Comparison of ENCODE assay signal across 8 mouse cellular contexts in genomic region chrX:159256040-159256852, GRCm38 (mm10). TPM values are rescaled to one million over a fixed set of nuclear protein-coding genes. Genes with fewer than 3 reads are reported as not detected.
DNase-seq lines count a peak whose midpoint lies in the region; ATAC-seq and TF ChIP-seq lines count a peak whose summit lies in the region.

No protein-coding gene starts in this region.

- H3K36me3 ChIP-seq in CH12.LX (replicated peaks in 1 of 2; ENCODE audit: control insufficient read depth in 1 of 2, insufficient read depth in 1 of 2, low read length in 1 of 2): no peaks in the 10 kb centered on the region
- no peaks in the 10 kb centered on the region for H3K36me3 ChIP-seq in kidney, embryonic 16.5 days (ENCODE audit: insufficient read depth, low read length)
- H3K36me3 ChIP-seq in lung, postnatal 0 days (ENCODE audit: insufficient read depth, low read length): no peaks in the 10 kb centered on the region
- no peaks in the 10 kb centered on the region for H3K36me3 ChIP-seq in spleen, adult 2 months (ENCODE audit: control insufficient read depth, insufficient read depth, low read length)

- peaks cover 12% of the 10 kb centered on the region; the same call in 1 of the 2 replicates for H3K79me2 ChIP-seq in CH12.LX (replicated peaks; ENCODE audit: control insufficient read depth, extremely low read depth, insufficient read depth, poor library complexity, severe bottlenecking)

- no peak for ATAC-seq in CD4-positive, CD25-positive, alpha-beta regulatory T cell, adult 4 months
- ATAC-seq in kidney, embryonic 16.5 days (ENCODE audit: low FRiP score, low TSS enrichment): peak; percentile 28; the same call in 1 of the 2 replicates
- ATAC-seq in lung, postnatal 0 days: peak; percentile 20

- peak overlapping the region; percentile 67 to 95 (median 69) for H3K4me3 ChIP-seq in CH12.LX (replicated peaks in 1 of 3; ENCODE audit: low read depth in 2 of 3, low read length in 2 of 3, poor library complexity in 1 of 3)
- H3K4me3 ChIP-seq in kidney, embryonic 16.5 days (ENCODE audit: low read length): peak overlapping the region; percentile 74
- peak overlapping the region; percentile 62 for H3K4me3 ChIP-seq in lung, postnatal 0 days (ENCODE audit: low read depth, low read length)
- peak overlapping the region; percentile 86 for H3K4me3 ChIP-seq in spleen, adult 2 months (ENCODE audit: extremely low read depth, insufficient read depth, insufficient read length)

- dilution Hi-C loops in CH12.LX (cut with MboI; ENCODE audit: extremely low pct_ligation_motif_present, extremely low pct_unique_long_range_greater_than_20kb, low sequenced_read_pairs): no loop called here

- H3K4me1 ChIP-seq in CH12.LX (ENCODE audit: control insufficient read depth in 1 of 2, insufficient read depth in 2 of 2): peaks cover 2% of the 10 kb centered on the region in 2 experiments; a peak in 1 of 4 replicates
- H3K4me1 ChIP-seq in kidney, embryonic 16.5 days (ENCODE audit: insufficient read depth, low read length): no peaks in the 10 kb centered on the region
- H3K4me1 ChIP-seq in lung, postnatal 0 days (ENCODE audit: insufficient read depth, low read depth, low read length): no peaks in the 10 kb centered on the region
- H3K4me1 ChIP-seq in spleen, adult 2 months (ENCODE audit: control insufficient read depth, insufficient read depth, insufficient read length): no peaks in the 10 kb centered on the region

- H3K27ac ChIP-seq in CH12.LX (ENCODE audit: insufficient read depth, low read depth): peak overlapping the region; percentile 49; the same call in 1 of the 2 replicates
- peak overlapping the region; percentile 90 for H3K27ac ChIP-seq in kidney, embryonic 16.5 days (ENCODE audit: low read length)
- H3K27ac ChIP-seq in lung, postnatal 0 days (ENCODE audit: low read length): peak overlapping the region; percentile 87
- H3K27ac ChIP-seq in spleen, adult 2 months (ENCODE audit: insufficient read depth, low read length): peak overlapping the region; percentile 92

- TF ChIP-seq RAD21 in CH12.LX (IDR thresholded peaks at IDR 0.05; ENCODE audit: low read depth, low read length): no peak

- in situ Hi-C loops in CH12.LX (cut with MboI; ENCODE audit: low pct_ligation_motif_present, low pct_unique_long_range_greater_than_20kb, low sequenced_read_pairs): loop anchor here (25.0 kb wide), 1 partner anchor 194 kb away; no protein-coding TSS in a partner anchor

- H3K27me3 ChIP-seq in CH12.LX (replicated peaks): no peaks in the 10 kb centered on the region
- no peaks in the 10 kb centered on the region; the same call in 1 of the 2 replicates for H3K27me3 ChIP-seq in kidney, embryonic 16.5 days (ENCODE audit: insufficient read depth, low read length)
- H3K27me3 ChIP-seq in lung, postnatal 0 days (replicated peaks; ENCODE audit: insufficient read depth, low read length): no peaks in the 10 kb centered on the region
- H3K27me3 ChIP-seq in spleen, adult 2 months (ENCODE audit: control insufficient read depth, insufficient read depth, low read length): no peaks in the 10 kb centered on the region

- H3K4me2 ChIP-seq in CH12.LX (ENCODE audit: insufficient read depth, low read depth, poor library complexity, severe bottlenecking): peak overlapping the region; percentile 82
- H3K4me2 ChIP-seq in kidney, embryonic 16.5 days (replicated peaks; ENCODE audit: low read depth, low read length): peak overlapping the region; percentile 58
- H3K4me2 ChIP-seq in lung, postnatal 0 days (replicated peaks; ENCODE audit: low read depth, low read length): peak overlapping the region; percentile 62

- H3K9me3 ChIP-seq in CH12.LX (replicated peaks; ENCODE audit: low read length): no peaks in the 10 kb centered on the region
- H3K9me3 ChIP-seq in kidney, embryonic 16.5 days (ENCODE audit: low read length): no peaks in the 10 kb centered on the region
- H3K9me3 ChIP-seq in lung, postnatal 0 days (ENCODE audit: low read length): no peaks in the 10 kb centered on the region

- no peak for TF ChIP-seq POLR2A in CH12.LX (IDR thresholded peaks at IDR 0.05; ENCODE audit: low read depth, low read length)
- no peak for TF ChIP-seq POLR2A in spleen, adult 2 months (IDR thresholded peaks at IDR 0.05; ENCODE audit: low read depth, low read length)

- peak; percentile 9 for DNase-seq in CD4-positive, CD25-positive, alpha-beta regulatory T cell, adult 2 months (ENCODE audit: low read depth, low spot score)
- no peak for DNase-seq in CH12.LX (ENCODE audit: extremely low read depth)
- DNase-seq in cerebellum, postnatal 25 days: peak; percentile 30 to 41
- DNase-seq in heart, adult 8-10 months (ENCODE audit: low spot score): peak; percentile 3
- peak; percentile 5 for DNase-seq in lung, postnatal 0 days (ENCODE audit: low spot score)
- DNase-seq in spleen, adult 2 months (ENCODE audit: low read depth in 1 of 2, low spot score in 2 of 2): peak in 1 of 2 experiments; percentile 11

- TF ChIP-seq CTCF in CH12.LX (conservative IDR thresholded peaks at IDR 0.05 in 1 of 2, IDR thresholded peaks at IDR 0.05 in 1 of 2; ENCODE audit: low read depth in 2 of 2, low read length in 2 of 2): no peak
- no peak for TF ChIP-seq CTCF in lung, postnatal 0 days (IDR thresholded peaks at IDR 0.05)
- TF ChIP-seq CTCF in spleen, adult 2 months (IDR thresholded peaks at IDR 0.05; ENCODE audit: extremely low read depth, insufficient read depth, insufficient read length, insufficient replicate concordance): no peak

- 15% methylated on average over 44 of the region's 57 CpGs for whole genome bisulfite sequencing in kidney, embryonic 16.5 days
- 17% methylated on average over 29 of the region's 57 CpGs for WGBS in lung, postnatal 0 days
- 14% methylated on average over 38 of the region's 57 CpGs for WGBS in spleen, adult 2 months

- peak overlapping the region; percentile 90 for H3K9ac ChIP-seq in CH12.LX (ENCODE audit: insufficient read depth, low read depth)
- peak overlapping the region; percentile 79 for H3K9ac ChIP-seq in kidney, embryonic 16.5 days (replicated peaks; ENCODE audit: low read length)
- peak overlapping the region; percentile 50 for H3K9ac ChIP-seq in lung, postnatal 0 days (replicated peaks; ENCODE audit: low read depth)

- TF ChIP-seq EP300 in CH12.LX (IDR thresholded peaks at IDR 0.05; ENCODE audit: low read length): no peak
- TF ChIP-seq EP300 in lung, postnatal 0 days (IDR thresholded peaks at IDR 0.05): no peak

TF ChIP-seq in CH12.LX, 34 proteins besides CTCF, POLR2A, EP300 and RAD21:
- TF ChIP-seq MAZ (IDR thresholded peaks at IDR 0.05; ENCODE audit: low read depth, low read length) (no peak), SIN3A (IDR thresholded peaks at IDR 0.05; ENCODE audit: low read length) (peak; percentile 3; the same call in 1 of the 2 replicates)

RNA-seq across cellular contexts. Expression of gene Rps6ka3, which starts 46.1 kb away (rescaled TPM):
- 1 to 10 TPM; 6.0 to 10.0 TPM for polyA plus RNA-seq in CD4-positive, CD25-positive, alpha-beta regulatory T cell, adult 4 months (2017; shearing (Covaris generic))
- 5.9 and 6.9 TPM in 2 replicates for total RNA-seq in CH12.LX (2012; rRNA removed)
- total RNA-seq in CH12.LX (2014; rRNA removed): 16.7 and 20.9 TPM in 2 replicates
- 13.1 and 13.5 TPM in 2 replicates for polyA plus RNA-seq in CH12.LX (2012; ENCODE audit: insufficient read length, low read depth)
- total RNA-seq in heart, adult 8-10 months (2022): 10 to 100 TPM; 24.9 to 35.4 (median 30.7) TPM
- 6.6 and 8.4 TPM in 2 replicates for polyA plus RNA-seq in kidney, embryonic 16.5 days (2015; fragmentation: Nextera tagmentation; extraction: Ambion mirVana)
- polyA plus RNA-seq in lung, postnatal 0 days (2015; fragmentation: Nextera tagmentation; extraction: Ambion mirVana): 6.6 and 6.8 TPM in 2 replicates
- 12.2 and 12.5 TPM in 2 replicates for polyA plus RNA-seq in spleen, adult 2 months (2012; rRNA removed)
